Comparison of ENCODE assay signal across 11 mouse cellular contexts in genomic region chr3:108997284-108997683, GRCm38 (mm10). TPM values are rescaled to one million over a fixed set of nuclear protein-coding genes. Genes with fewer than 3 reads are reported as not detected.
DNase-seq lines count a peak whose midpoint lies in the region; ATAC-seq lines count a peak whose summit lies in the region.
"Had no signal": no experiment of that assay in that cellular context is flagged by ENCODE, and none has a peak within 500 bp of the region (broad histone marks: within the 10 kb centered on the region; RNA-seq: fewer than 3 reads in every experiment).

No protein-coding gene starts in this region.

- H3K4me2 ChIP-seq in heart, embryonic 13.5 days, result peak overlapping the region; percentile 2; the same call in 1 of the 2 replicates
- H3K4me2 ChIP-seq: midbrain, embryonic 12.5 days had no signal

- DNase-seq in 416B (ENCODE audit: low read depth), result peak; percentile 98
- peak; percentile 9 for DNase-seq in A20 (ENCODE audit: low read depth, low spot score)
- DNase-seq in lung, postnatal 10 days, result peak; percentile 41
- DNase-seq in urinary bladder, postnatal 36 days (ENCODE audit: low spot score in 2 of 2), result no peak
- DNase-seq in urinary bladder, adult 2 months (ENCODE audit: low spot score), result no peak
- DNase-seq: kidney, adult 18-20 months; retina, postnatal 1 day had no signal

- peak overlapping the region; percentile 32; the same call in 1 of the 2 replicates for H3K27ac ChIP-seq in heart, embryonic 13.5 days (replicated peaks)
- H3K27ac ChIP-seq: midbrain, embryonic 12.5 days had no signal

- H3K9me3 ChIP-seq in heart, embryonic 13.5 days, result no peaks in the 10 kb centered on the region
- H3K9me3 ChIP-seq: midbrain, embryonic 12.5 days had no signal

- ATAC-seq in heart, embryonic 13.5 days (ENCODE audit: extremely low read depth, insufficient number of reproducible peaks, low FRiP score, low TSS enrichment), result no peak
- no peak for ATAC-seq in inflammation-experienced regulatory T-cells, adult 6 months

- no peak overlapping the region for H3K4me3 ChIP-seq in heart, embryonic 13.5 days
- H3K4me3 ChIP-seq: midbrain, embryonic 12.5 days had no signal

- WGBS in heart, embryonic 13.5 days, result 39% methylated on average over 11 of the region's 11 CpGs

- peaks cover 28% of the 10 kb centered on the region for H3K36me3 ChIP-seq in heart, embryonic 13.5 days

- no peaks in the 10 kb centered on the region for H3K27me3 ChIP-seq in heart, embryonic 13.5 days (replicated peaks)
- H3K27me3 ChIP-seq: midbrain, embryonic 12.5 days had no signal

- H3K9ac ChIP-seq in heart, embryonic 13.5 days, result no peak overlapping the region
- H3K9ac ChIP-seq: midbrain, embryonic 12.5 days had no signal

- H3K4me1 ChIP-seq in heart, embryonic 13.5 days, result peaks cover 9% of the 10 kb centered on the region
- H3K4me1 ChIP-seq: midbrain, embryonic 12.5 days had no signal

RNA-seq across cellular contexts. Expression of gene Fam102b, which starts 30.1 kb away (rescaled TPM):
- 3.0 and 3.2 TPM in 2 replicates for polyA plus RNA-seq in heart, embryonic 13.5 days (2015; fragmentation: Nextera tagmentation; extraction: Ambion mirVana)
- 1 to 10 TPM in 2 of 3 experiments, under 1 TPM in 1; 0.82 to 4.4 (median 2.2) TPM for polyA plus RNA-seq in inflammation-experienced regulatory T-cells, adult 6 months (2017; shearing (Covaris generic))
- 16.0 and 23.9 TPM in 2 replicates for polyA plus RNA-seq in urinary bladder, adult 2 months (2012; rRNA removed)

RNA-seq across cellular contexts. Expression of gene Gm9857, which starts 57.0 kb away (rescaled TPM):
- not detected in 2 replicates for polyA plus RNA-seq in heart, embryonic 13.5 days (2015; fragmentation: Nextera tagmentation; extraction: Ambion mirVana)
- polyA plus RNA-seq in inflammation-experienced regulatory T-cells, adult 6 months (2017; shearing (Covaris generic)), result not detected
- polyA plus RNA-seq in urinary bladder, adult 2 months (2012; rRNA removed), result 0.28 TPM in 1 of 2 replicates, not detected in the other
- polyA plus RNA-seq: cortical plate, adult 2 months; midbrain, embryonic 12.5 days had no signal

RNA-seq across cellular contexts. Expression of gene Henmt1, which starts 57.6 kb away (rescaled TPM):
- polyA plus RNA-seq in heart, embryonic 13.5 days (2015; fragmentation: Nextera tagmentation; extraction: Ambion mirVana), result 0.29 TPM in 1 of 2 replicates, not detected in the other
- under 1 TPM in 1 of 3 experiments, not detected in 2; 0.60 TPM for polyA plus RNA-seq in inflammation-experienced regulatory T-cells, adult 6 months (2017; shearing (Covaris generic))
- polyA plus RNA-seq in urinary bladder, adult 2 months (2012; rRNA removed), result 0.08 and 0.10 TPM in 2 replicates

Comparison
In these comparisons a context has a peak if more than half of its experiments do, and no peak if none do; other contexts are left out.
1. DNase-seq: peak in 416B (single experiment), A20 (single experiment) and lung, postnatal 10 days (single experiment); none in urinary bladder, postnatal 36 days (0 of 2) and urinary bladder, adult 2 months (single experiment).